Mouse (Mus musculus) layer of hippocampus, postnatal 36 days (tissue): ENCODE results near the gene Sf3a2. TPM values are rescaled to one million over a fixed set of nuclear protein-coding genes. Genes with fewer than 3 reads are reported as not detected.
"Not testable (repeated sequence)": the region's sequence is repeated elsewhere in the genome, so short reads cannot be mapped to it uniquely, and the experiment has no call there.

ENCODE experiments used
- DNase-seq, 2 experiments: peaks; one replicate each; pipeline ENCODE4 v3.0.0; 2022
- total RNA-seq, 2 experiments: library from RNA; stranded (reverse); gene quantifications; 2 replicates each; pipeline ENCODE4 v1.2.3; 2021

Sf3a2 gene
- total RNA-seq, 2 experiments from 2014 or later: 43.8 to 47.1 TPM

DNA sequence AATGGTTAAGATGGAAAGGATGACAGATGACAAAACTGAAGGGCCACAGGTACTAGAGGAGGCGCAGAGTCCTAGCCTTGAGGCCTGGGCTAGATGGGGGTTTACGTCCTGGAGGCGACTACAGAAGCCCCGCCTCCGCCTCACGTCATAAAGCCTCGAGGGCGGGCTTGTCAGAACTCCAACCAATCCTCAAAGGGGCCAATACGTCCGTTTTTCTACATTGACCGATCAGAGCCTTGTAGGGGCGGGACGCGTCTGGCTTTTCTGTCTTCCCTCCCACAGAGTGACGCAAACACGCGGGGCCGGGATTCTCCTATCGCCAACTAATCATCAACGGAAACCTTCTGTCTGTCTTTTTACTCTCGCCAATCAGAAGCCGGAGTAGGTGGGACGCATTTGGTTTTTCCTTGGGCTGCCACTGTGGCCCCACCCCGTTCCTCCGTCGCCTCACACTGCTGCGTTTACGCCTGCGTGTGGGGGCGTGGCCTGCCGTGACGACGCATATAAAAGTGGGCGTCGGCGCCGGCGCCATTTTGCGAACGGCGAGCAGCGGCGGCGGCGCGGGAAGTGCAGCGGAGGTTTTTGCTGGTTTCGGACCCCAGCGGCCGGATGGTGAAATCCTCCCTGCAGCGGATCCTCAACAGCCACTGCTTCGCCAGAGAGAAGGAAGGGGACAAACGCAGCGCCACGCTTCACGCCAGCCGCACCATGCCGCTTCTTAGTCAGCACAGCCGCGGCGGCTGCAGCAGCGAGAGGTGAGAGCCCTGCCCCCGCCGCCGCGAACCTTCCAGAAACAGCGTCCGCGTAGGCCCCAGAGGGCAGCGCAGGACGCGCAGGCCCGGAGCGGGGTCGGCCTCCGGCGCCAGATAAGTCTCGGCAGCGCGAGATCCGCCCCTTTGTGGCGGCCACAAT lies 28.4 kb downstream of the Sf3a2 start, which contains the start of gene Oaz1:
Gene Oaz1, plus strand, starts transcription at position 506 of the 912 bp plus-strand sequence.
- peak; percentile 98 to 99 for DNase-seq

- DNase-seq: no peak
These were observed 29.3 kb downstream of the Sf3a2 start for GRCm38 (mm10) chr10:80827063-80827869.

- DNase-seq: no peak
These were observed 29.9 kb downstream of the Sf3a2 start for GRCm38 (mm10) chr10:80827870-80828420.

GRCm38 (mm10) chr10:80828587-80828986 lies 30.6 kb downstream of the Sf3a2 start:
- not testable (repeated sequence) for DNase-seq

DNA sequence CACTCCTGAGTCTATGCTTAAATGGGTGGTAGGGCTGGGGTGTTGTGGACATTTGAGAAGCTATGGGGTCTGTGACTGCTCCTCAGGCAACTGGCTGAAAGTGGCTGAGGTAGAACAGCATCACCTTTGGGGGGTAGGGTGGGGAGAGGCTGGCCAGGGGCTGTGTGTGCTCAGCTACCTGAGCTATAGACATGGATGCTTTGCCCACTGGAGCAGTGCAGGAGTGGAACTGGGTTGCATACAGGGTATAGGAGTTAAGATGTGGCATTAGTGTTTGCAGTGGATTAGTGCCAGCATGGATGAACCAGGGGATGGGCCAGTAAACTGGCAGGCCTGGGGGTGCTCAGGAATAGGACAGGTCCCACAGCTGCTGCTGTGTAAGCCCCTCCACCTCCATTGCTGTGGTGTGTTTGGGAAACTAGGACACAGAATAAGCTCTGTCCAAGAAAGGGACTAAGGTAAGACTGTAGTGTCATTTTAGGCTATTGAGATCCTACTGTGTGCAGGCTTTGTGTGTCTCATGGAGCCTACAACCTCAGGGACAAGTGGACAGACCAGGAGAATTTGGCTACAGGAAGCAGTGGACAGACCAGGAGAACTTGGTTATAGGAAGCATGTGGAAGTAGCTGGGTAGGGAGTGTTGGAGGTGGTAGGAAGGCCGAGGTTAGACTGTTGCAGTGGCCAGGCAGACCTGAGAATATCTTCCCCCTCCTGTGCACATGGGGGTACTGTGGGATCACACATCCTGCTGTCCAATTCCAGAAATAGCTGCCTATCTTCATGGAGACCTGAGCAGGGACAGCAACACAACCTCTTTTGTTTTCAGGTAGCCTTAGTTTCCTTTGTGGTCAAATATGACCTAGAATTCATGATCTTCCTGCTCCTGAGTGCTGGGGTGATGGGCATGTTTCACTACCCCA lies 31.6 kb downstream of the Sf3a2 start:
- DNase-seq: no peak

DNA sequence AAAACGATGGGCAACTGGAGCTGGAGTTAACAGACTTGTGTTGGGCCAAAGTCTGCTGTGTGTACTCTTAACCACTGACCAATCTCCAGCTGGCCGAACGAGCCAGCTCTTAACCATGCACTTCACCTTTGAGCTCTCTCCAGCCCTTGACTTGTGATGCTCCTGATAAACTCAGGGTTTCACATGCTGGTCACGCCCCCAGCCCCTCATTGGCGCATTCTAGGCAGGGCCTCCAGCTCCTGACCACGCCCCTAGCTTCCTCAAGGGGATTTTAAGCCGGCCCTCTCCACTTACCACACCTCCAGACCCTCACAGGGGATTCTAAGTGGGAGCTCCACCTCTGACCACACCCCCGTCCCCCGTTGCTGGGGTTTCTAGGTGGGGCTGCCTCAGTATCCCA lies 33.1 kb downstream of the Sf3a2 start:
- no peak for DNase-seq

- no peak for DNase-seq
These were observed 34.8 kb downstream of the Sf3a2 start for GRCm38 (mm10) chr10:80832818-80833217.

- no peak for DNase-seq
These were observed 37.6 kb downstream of the Sf3a2 start for GRCm38 (mm10) chr10:80835617-80836016.

DNA sequence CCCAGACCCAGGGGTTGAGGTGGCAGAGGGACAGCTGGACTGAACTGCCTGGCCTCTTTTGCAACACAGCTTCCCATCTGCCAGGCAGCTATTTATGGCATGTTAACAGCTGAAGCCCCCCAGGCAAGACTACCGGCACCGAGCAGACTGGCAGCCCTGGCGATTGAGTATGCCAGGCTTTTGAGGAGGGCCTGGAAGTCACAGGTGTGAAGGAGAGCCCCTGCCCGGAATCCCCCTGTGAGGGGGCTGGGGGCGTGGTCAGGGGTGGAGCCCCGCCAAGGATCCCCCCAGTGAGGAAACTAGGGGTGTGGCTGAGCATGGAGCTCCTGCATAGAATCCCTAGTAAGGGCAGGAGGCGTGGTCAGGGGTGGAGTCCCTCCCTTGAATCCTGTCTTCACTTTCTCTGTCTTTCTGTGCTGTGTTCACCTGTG lies 39.0 kb downstream of the Sf3a2 start:
- DNase-seq: no peak

GRCm38 (mm10) chr10:80837827-80838226 lies 39.8 kb downstream of the Sf3a2 start:
- no peak for DNase-seq

DNA sequence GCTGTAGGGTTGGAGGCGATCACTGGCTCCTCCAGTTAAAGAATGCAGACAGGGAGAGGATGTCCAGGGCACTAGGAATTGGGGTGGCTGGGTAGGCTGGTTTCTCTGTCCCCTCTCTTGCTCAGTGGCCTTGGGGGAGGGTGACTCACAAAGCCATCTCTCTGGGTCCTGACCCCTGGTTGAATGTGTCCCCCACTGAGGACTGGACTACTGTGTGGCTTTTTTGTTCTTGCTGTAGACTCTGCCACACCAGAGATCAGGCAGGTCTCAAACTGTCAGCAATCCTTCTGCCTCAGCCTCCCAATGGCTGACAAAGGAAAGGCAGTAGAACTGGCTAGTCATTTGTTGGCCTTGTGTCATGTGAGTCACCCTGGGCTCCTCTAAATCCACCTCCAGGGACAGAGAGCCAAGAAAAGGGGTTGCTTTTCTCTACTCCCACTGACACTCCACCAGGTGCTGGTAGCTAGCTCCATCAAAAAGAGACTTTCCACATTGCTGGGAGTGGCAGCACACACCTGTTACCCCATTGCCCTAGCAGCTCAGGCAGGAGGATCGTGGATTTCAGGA lies 40.4 kb downstream of the Sf3a2 start:
- DNase-seq: no peak

GRCm38 (mm10) chr10:80839848-80840247 lies 41.9 kb downstream of the Sf3a2 start:
- DNase-seq: no peak

GRCm38 (mm10) chr10:80841685-80842084 lies 43.7 kb downstream of the Sf3a2 start:
- DNase-seq: no peak

GRCm38 (mm10) chr10:80842334-80842733 lies 44.3 kb downstream of the Sf3a2 start:
- peak in 1 of 2 experiments; percentile 54 for DNase-seq

GRCm38 (mm10) chr10:80843087-80843930 lies 45.3 kb downstream of the Sf3a2 start:
- no peak for DNase-seq

DNA sequence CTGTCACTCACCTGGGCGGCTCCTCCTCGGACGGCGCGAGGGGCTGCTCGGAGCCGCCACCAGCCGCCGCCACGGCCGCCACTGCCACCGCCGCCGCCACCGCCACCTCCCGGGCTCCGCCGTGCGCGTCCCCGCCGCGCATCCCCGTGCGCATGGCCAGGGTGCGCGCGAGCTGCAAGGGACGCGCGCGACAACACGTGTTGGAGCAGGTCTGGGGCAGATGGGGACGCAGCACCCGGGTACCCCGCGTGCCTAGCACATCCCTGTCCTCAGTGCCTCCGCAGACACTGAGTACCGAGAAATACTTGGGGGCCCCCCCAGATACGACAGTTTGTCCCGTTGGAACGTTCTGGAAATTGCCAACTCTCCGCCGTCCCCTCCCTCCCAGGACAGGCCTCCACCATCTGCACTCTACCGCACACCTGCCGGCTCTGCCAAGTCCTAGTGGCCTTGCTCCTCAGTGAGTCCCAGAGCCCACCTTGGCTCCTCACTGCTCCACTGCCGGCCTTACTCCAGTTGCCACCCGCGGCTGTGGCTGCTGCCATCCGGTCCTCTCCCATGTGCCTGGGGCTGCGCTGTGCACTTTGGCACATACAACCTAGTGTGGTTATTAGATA lies 46.0 kb downstream of the Sf3a2 start, which contains the start of gene Lingo3:
Gene Lingo3, minus strand, starts transcription at position 109 of the 617 bp plus-strand sequence.
- DNase-seq: peak; percentile 62 to 69

- no peak for DNase-seq
These were observed 47.2 kb downstream of the Sf3a2 start for GRCm38 (mm10) chr10:80845055-80845693.

DNA sequence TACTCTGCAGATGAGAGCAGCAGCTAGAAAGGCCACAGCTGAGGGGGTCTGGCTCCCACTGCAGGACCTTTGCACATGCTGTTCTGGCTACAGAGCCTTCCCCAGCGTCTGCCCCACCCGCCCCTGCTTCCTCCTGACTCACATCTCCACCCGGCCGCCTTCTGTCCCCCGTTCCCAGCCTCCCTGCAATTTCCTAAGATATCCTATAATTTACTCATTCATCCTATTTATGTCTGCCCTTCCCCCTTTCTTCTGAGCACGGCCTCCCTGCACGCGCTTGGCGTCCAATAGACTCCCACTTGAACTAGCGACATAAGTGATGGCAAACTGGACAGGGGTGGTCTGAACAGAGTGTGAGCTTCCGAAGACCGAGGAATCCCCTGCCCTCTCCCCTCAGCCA lies 47.7 kb downstream of the Sf3a2 start:
- no peak for DNase-seq

DNA sequence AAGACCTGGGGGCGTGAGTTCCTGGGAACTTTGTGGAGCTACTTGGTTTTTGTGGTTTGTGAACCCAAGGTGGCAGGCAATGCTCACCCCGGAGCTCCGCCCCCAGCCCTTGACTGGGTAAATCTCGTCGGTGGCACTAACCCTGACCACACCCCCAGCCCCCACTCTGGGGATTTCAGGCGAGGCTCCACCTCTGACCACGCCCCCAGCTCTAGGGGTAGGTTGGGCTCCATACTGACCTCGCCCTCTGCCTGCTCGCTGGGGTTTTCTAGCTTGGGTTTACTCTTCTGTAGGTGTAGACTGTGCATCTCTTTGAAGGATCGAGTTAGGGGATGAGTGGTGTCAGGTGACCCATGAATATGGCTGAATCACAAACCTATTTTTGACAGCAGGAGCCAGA lies 50.6 kb downstream of the Sf3a2 start:
- DNase-seq: no peak
